Mouse (Mus musculus) gastrocnemius, postnatal 36 days (tissue): Measurements from ENCODE around the gene Tex2. TPM values are rescaled to one million over a fixed set of nuclear protein-coding genes. Genes with fewer than 3 reads are reported as not detected.
A peak's percentile ranks its signal among the peaks of the same experiment; 100 is the strongest.
"Not testable (repeated sequence)": the region's sequence is repeated elsewhere in the genome, so short reads cannot be mapped to it uniquely, and the experiment has no call there.

ENCODE experiments used
- DNase-seq, 2 experiments: peaks; one replicate each; pipeline ENCODE4 v3.0.0; 2022
- intact Hi-C: fragments of 180-260 bp; cut with DNase I; formaldehyde crosslinking; loops from one replicate; pipeline ENCODE4 v1.15.1; 2025
- long read RNA-seq, 2 experiments: library from polyadenylated mRNA; stranded (forward); transcript quantifications; one replicate each; pipeline ENCODE4 v2.0.0; 2021
- total RNA-seq, 2 experiments: library from RNA; stranded (reverse); gene quantifications; 2 replicates each; pipeline ENCODE4 v1.2.3; 2021

Gene Tex2
- total RNA-seq = 10 to 100 TPM; 45.7 to 46.2 TPM
- long read RNA-seq, experiment 1, full-length matches to known transcripts = 2 of 12 reads
- long read RNA-seq, experiment 1, partial matches to known transcripts = 9 of 12 reads
- long read RNA-seq, experiment 1, other reads (novel, unspliced or antisense) = 1 of 12 reads
- long read RNA-seq, experiment 2, full-length matches to known transcripts = 2 of 16 reads
- long read RNA-seq, experiment 2, partial matches to known transcripts = 7 of 16 reads
- long read RNA-seq, experiment 2, other reads (novel, unspliced or antisense) = 7 of 16 reads

GRCm38 (mm10) chr11:106612961-106613637 is at the start of gene Tex2:
Gene Tex2 (minus strand): TSS chr11:106613423.
- DNase-seq = peak; percentile 91 to 97
- intact Hi-C loops = no loop called here

DNA sequence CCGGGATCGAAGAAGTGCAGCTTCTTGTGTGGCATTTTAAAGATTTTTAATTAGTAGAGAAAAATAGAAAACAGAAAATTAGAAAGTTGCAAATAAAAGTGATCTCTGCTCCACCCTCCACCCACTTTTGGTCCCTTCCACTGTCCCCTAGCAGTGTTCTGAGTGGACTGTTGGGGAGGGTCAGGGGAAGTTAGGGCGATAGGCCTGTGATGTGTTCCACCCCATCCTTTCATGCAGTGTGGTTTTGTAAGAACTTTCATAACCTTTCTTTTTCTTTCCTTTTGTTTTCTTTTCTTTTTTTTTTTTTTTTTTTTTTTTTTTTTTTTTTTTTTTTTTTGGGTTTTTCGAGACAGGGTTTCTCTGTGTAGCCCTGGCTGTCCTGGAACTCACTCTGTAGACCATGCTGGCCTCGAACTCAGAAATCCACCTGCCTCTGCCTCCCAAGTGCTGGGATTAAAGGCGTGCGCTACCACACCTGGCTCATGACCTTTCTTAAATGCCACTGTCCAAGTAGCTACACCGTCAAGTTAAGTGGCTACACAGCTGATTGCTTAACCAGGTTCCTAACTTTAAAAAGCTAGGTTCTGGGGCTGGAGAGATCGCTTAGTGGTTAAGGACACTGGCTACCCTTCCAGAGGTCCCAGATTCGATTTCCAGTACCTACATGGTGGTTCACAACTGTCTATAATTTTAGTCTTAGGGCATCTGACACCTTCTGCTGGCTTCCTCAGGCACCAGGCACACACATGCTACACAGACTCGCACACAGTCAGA is 49.6 kb upstream of the Tex2 start:
- no peak for DNase-seq
- intact Hi-C loops = no loop called here

- no peak for DNase-seq
These were observed 47.3 kb upstream of the Tex2 start for GRCm38 (mm10) chr11:106660453-106661081.

DNA sequence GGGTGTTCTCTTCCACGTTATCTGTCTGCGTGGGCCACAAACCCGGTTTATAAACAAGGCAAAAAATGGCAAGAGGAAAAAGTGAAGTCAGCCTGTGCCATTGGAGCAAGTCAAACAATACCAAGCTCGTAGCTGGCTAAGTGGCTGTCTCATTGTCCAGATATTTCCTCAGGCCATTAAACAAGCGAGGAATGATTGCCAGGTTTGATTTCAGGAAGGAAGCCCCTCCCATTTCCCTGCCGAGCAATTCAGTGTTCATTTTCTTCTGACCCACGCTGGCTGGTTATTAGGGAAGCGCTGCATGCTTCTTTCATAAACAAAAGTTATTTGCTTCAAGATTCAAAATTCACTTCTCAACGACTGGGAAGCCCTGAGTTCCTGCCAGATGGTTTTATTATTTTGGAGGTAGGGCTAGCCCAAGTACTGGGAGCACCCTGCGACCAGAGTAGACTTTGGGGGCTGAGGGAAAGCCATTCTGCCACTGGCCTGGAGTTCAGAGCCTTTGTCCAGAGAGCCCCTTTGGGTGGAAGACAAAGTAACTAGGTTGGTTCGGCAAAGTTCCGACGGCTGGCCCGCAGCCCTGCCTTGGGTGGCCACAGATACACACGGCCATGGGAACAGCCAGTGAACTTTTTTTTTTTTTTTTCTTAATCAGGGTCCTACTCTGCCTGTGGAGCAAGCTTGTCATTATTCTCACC is 46.5 kb upstream of the Tex2 start:
- peak; percentile 41 to 49 for DNase-seq
- intact Hi-C loops = loop anchor here (2.0 kb wide), 1 partner anchor 15 kb away; no protein-coding TSS in a partner anchor

More at GRCm38 (mm10) chr11:106660453-106661081, 47.3 kb upstream of the Tex2 start:
- intact Hi-C loops = no loop called here

GRCm38 (mm10) chr11:106658051-106658880 is 45.0 kb upstream of the Tex2 start:
- DNase-seq = peak; percentile 81 to 84
- intact Hi-C loops = loop anchor here (2.0 kb wide), 1 partner anchor 17 kb away; no protein-coding TSS in a partner anchor

DNA sequence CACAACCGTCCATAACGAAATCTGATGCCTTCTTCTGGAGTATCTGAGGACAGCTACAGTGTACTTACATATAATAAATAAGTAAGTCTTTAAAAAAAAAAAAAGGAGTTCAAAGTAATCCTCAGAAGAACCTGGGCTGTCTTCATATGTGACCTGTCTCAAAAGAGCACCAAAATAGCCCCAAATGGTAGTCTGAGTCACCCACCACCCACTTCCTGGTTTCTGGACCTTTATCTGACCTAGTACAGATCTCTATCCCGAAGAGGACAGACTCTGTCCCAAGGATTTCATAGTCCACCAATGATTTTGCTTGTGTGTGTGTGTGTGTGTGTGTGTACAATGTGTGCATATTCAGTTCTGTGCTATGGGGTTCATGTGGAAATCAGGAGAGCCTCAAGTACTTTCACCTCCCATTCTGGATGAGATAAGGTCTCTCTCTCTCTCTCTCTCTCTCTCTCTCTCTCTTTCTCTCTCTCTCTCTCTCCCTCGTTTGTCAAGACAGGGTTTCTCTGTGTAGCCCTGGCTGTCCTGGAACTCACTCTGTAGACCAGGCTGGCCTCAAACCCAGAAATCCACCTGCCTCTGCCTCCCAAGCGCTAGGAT is 43.8 kb upstream of the Tex2 start:
- DNase-seq, intact Hi-C loops: not testable (repeated sequence)

GRCm38 (mm10) chr11:106648347-106648746 is 35.1 kb upstream of the Tex2 start:
- intact Hi-C loops = loop anchor here (1.0 to 2.0 kb wide), 2 partner anchors 30 to 95 kb away; no protein-coding TSS in a partner anchor
- DNase-seq = peak; percentile 64 to 68

GRCm38 (mm10) chr11:106642966-106643637 is 29.9 kb upstream of the Tex2 start:
- intact Hi-C loops = no loop called here
- DNase-seq = no peak

DNA sequence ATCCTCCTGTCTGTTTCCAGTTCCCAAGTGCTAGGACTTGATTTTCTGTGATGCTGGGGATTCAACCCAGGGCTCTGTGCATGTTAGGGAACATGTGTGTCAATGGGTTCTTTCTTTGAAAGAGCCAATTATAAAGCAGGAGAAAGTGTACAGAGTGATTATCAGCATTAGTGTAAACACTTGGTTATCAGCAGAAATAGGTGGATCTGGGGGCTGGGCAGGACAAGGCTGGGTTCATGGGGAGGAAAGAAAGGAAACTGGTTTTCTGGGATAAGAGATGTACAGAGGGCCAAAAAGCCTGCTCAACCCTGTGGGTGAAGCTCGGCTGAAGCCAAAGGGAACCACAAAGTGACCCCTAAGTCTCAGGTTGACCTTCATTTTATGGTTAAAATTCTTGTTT is 28.4 kb upstream of the Tex2 start:
- intact Hi-C loops = no loop called here
- no peak for DNase-seq

GRCm38 (mm10) chr11:106640059-106640458 is 26.8 kb upstream of the Tex2 start:
- no peak for DNase-seq
- intact Hi-C loops = no loop called here

DNA sequence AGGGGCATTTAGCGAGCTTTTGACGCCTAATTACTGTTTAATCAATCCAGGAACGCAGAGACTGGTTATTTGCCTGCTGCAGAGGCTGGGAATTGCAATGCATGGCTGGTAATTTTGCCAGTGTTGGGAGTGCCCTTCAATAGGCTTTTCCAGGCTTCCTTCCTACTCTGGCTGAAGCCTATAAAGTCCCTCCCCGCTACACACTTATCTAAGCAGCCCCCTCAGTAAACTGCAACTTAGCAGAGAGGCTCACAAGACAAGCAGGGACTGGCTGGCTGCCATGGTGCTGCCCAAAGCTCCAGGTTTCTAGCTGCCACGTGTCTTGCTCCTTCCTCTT is 26.1 kb upstream of the Tex2 start:
- intact Hi-C loops = no loop called here
- DNase-seq = no peak

GRCm38 (mm10) chr11:106638551-106639355 is 25.5 kb upstream of the Tex2 start:
- DNase-seq = no peak
- intact Hi-C loops = no loop called here

- intact Hi-C loops = no loop called here
- DNase-seq = no peak
These were observed 24.5 kb upstream of the Tex2 start for GRCm38 (mm10) chr11:106637754-106638153.

GRCm38 (mm10) chr11:106635946-106636345 is 22.7 kb upstream of the Tex2 start:
- intact Hi-C loops = no loop called here
- no peak for DNase-seq

- intact Hi-C loops, DNase-seq: not testable (repeated sequence)
These were observed 21.0 kb upstream of the Tex2 start for GRCm38 (mm10) chr11:106634175-106634574.

- no peak for DNase-seq
- intact Hi-C loops = no loop called here
These were observed 20.2 kb upstream of the Tex2 start for GRCm38 (mm10) chr11:106633456-106633855.

DNA sequence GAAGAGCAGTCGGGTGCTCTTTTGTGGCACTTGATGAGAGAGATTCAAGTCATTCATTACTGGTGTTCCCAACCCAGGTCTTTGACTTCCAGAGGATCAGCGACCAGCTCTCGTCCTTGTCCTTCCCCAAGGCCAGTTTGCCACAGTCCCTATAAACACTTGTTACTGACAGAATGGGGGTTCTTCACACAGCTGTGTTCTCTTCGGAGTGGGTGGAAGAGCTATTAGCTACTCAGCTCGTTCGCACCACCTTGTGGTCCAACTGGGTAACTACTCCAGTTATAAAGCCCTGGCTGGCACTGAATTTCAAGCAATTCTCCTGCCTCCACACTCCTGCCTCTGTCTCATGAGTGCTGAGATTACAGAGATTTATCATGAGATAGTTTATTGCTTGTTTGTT is 14.5 kb upstream of the Tex2 start:
- intact Hi-C loops = loop anchor here (2.0 kb wide), 2 partner anchors 115 to 209 kb away; no protein-coding TSS in a partner anchor
- peak; percentile 35 to 50 for DNase-seq
